Mouse (Mus musculus) lung, postnatal 14 days (tissue): ENCODE data around the gene Itga2b.
A peak's percentile ranks its signal among the peaks of the same experiment; 100 is the strongest.
"Not testable (repeated sequence)": the region's sequence is repeated elsewhere in the genome, so short reads cannot be mapped to it uniquely, and the experiment has no call there.

Experiments used
- DNase-seq: peaks from one replicate; pipeline ENCODE4 v3.0.0; 2021

The Itga2b gene

DNA sequence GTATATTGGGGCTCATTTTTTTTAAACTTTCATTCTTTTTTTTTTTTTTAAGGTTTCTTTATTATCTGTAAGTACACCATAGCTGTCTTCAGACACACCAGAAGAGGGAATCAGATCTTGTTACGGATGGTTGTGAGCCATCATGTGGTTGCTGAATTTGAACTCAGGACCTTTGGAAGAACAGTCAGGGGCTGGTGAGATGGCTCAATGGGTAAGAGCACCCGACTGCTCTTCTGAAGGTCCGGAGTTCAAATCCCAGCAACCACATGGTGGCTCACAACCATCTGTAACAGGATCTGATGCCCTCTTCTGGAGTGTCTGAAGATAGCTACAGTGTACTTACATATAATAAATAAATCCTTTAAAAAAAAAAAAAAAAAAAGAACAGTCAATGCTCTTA lies 59.6 kb downstream of the Itga2b start:
- DNase-seq: not testable (repeated sequence)

DNA sequence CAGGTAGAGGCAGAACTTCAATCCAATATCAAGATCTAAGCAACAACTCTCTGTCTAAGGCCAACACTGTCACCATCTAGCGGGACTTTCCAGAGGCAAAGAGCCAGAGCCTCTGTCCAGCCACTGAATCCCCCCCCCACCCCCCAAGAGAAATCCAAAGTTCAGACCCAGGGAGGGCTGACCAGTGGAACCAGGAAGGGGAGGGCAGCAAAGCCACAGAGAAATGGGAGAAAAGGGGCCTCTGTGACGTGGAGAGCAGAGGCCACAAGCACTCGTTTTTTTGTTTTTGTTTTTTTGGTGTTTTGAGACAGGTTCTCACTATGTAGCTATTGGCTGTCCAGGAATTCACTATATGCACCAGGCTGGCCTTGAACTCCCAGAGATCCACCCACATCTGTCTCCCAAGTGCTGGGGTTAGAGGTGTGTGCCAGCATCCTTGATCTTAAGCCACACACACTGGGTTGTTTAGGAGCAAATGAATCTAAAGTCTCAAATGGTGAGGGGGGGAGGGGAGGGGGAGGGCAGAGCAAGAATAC lies 60.1 kb downstream of the Itga2b start:
- DNase-seq: no peak

DNA sequence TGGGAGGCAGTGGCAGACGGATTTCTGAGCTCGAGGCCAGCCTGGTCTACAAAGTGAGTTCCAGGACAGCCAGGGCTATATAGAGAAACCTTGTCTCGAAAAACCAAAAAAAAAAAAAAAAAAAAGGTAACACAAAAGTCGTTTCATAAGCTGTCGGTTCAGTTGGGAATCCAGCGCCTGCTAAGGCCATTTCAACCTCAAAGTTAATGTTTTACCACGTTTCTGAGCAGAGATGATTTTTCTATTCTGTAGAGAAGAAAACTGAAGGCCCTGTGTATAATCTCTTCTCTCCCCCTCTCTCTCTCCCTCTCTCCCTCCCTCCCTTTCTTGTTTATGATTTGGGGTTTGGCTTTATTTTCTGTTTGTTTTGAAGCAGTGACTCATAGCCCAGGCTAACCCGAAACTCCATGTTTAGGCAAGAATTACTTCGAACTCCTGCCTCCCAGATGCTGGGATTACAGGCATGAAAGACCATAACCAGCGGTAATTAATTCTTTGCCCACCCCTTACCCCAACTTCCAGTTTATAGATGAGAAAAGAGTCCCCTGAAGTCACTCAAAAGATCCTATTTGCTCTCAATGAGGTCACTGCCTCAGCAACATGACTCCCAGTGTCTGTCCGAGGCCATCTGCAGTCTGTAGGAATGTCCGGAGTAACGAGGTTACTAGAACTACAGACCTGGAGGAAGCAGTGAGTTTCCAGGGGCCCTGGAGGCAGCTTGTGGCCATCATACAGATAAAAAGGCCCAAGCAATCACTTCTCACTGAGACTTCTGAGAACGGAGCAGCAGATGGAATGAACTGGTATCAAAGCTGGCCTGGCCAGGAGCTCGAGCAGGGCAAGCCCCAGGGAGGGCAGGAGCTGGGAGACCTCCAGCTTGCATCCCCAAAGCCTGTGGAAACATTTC lies 60.8 kb downstream of the Itga2b start:
- no peak for DNase-seq

DNA sequence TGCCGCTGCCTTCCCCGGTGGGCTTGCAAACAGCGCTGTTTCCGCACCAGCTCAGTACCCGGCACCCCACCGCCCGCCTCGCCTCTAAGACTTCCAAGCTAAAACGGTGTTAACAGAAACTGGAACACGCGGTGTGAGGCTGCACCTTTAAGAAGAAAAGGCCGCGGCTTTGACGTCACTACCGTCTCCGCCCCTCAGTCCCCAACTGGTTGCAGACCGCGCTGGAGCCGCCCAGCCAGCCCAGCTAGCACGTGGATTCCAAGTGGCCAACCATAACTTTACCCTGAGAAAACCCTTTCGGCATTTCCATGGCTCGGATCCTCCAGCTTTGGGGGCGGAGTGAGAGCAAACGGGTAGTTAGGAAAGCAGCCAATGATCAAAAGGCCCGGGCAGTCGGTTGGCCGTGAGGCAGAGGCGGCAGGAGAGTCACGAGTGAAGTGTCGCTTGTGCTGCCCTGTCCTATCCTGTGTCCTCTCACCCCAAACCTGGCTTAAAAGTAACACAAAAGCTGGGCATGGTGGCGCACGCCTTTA lies 61.5 kb downstream of the Itga2b start:
- DNase-seq: peak; percentile 97

DNA sequence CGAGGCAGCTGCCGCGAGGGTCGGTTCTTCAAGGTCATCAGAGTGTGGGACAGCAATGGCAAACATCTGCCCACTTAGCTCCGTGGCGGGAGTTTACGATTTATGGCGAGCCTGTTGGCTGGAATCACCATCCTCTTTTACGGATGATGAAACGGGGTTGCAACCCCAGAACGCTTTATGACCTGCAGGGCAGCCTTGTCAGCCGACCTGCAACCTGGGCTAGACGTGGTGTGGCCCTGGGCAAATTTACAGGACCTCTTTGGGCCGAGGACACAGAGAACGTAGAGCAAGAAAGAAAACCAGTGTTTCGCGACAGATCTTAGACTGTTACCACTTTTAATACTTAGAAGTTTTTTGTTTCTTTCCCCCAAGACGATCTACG lies 62.1 kb downstream of the Itga2b start, which contains the start of gene Slc25a39:
Gene Slc25a39 (minus strand): TSS at position 113 of the 382 bp plus-strand sequence.
- no peak for DNase-seq

DNA sequence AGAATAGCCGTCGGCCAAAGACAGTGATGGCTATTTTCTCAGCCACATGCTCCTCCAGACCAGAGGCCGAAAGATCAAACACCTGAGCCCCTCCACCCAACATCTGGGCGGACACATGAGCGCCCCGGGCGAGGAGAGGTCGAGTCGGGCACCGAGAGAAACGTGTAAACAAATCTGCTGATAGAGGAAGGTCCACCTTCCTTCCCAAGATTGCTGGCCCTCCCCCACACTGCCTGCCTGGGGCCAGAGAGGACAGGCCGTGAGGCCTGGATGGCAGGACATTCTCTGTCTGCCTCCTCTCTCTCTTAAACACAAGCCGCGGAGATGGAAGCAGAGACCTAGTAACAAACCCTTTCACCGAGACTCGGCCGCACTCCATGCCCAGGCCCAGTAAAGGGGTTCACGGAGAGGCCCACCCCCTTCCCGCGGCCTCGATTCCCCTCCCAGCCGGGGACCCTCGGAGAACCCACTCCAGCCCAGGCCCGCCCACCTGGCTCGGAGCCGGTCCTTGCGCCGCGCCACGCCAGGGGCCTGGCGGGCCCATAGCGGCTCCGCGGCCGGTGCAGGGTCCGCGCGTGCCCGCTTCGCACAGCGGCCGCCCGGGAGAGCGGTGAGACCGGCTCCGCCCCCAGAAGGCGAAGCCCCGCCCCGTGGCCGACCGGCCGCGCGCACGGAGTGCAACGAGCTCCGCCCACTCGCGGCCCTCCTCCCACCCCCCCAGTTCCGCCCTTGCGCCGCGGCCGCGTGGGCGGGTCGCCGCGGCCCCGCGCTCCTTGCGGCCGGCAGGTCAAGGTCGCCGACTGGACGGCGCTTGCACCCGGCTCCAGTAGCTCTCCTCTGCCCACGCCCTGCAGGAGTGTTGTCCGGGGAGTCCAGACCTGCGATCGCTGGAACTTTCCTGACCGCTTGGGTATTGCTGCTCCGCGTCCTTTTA lies 62.8 kb downstream of the Itga2b start:
- peak; percentile 94 for DNase-seq

DNA sequence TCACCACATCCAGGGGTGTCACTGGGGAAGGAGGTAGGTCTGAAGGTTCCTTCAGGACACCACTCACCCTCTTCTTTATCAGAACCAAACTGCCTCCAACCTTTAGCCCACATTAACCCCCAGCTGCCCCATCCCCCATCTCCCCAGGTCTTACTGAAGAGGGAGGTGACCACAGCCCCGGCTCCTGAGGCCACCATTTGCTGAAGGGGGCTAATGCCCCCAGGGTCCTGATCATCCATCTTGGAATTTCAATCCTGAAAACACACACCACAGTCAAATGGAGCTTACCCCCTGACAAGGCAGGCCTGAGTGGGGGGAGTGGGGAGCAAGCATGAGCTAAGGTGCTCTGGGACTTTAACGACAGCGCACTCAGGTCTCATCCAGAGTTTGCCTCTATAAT lies 63.5 kb downstream of the Itga2b start:
- DNase-seq: no peak

DNA sequence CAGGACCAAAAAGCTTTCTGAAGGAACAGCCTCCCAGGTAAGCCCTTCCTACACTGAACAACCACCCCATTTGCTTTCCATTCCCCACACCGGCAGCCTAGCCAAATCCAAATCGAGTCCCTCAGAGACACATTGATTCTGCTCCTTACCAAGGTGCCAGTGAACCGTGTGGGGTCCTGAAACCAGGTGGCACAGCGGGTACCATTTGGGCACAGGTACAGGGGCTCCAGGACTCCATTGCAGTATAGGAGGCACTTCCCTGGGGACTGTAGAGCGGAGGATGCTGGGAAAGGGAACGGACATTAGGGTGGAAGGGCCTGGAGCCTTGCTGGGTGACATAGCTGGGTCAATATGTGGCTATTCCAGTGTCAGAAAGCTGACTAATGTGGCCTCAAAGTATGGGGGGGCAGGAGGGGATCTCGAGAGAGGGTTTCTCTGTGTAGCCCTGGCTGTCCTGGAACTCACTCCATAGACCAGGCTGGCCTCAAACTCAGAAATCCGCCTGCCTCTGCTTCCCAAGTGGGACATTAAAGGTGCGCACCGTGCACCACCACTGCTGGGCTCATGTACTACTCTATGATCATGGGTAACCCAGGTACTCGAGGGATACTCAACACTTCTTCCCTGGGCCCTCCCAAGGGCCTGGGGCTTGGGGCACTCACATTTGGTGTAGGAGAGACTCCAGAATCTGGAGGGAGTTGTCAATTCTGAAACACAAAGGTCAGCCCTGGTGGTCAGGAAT lies 64.2 kb downstream of the Itga2b start:
- DNase-seq: no peak

DNA sequence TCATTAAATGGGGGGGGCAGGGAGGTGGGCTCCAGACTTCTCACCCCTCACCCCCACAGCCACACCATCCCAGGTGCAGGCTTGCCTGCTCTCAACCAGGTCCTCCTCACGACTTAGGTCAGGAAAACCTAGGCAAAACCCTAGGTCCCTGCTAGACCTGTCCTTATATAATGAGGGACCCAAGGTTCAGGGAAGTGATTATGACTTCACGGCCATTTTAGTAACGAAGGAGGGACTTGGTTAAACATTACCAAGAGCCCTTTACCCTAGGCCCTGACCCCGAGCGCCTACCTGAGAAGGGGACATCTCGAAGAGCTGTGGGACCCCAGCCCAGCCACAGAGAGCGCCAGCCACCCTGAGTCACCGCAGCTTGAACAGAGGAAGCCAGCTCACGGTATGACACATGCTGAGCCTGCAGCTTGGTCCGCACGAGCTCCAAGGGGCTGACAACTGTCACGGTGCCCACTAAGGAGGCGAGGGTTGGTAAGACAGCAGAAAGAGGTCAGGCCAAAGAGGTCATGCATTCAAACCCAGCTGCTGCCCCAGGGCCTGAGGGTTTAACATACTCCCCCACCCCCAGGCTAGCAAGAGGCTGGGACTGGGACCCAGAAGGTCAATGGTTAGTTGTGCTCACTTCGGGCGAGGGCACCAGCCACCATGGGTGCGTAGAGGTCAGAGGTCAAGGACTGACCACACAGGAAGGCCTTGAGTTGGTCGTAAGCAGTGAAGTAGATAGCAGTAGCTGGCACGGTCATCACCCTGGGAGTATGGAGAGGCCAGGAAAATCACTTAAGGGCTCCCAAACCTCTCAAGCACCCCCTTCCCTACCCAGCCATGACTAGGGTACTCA lies 65.5 kb downstream of the Itga2b start:
- DNase-seq: no peak

DNA sequence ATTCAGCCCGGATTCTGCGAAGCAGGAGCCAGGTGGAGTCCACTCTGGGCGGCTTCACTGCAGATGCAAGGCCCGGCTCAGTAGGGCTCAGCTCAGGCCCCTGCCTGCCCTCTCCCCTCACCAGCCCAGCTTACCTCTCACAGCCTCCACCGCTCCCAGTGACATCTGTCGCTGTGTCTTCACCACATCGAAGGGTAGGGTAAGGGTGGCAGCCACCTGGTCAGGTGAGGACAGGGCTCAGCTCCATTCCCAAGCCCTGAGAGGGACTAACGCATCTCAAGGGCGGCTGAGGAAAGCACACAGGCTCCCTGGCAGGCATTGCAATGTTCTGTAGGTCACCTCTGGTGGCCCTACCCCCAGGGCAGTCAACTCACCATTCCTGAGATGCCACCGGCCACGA lies 66.3 kb downstream of the Itga2b start:
- no peak for DNase-seq
